Mouse (Mus musculus): ENCODE measurements around the gene Brox.

- no peak for TF ChIP-seq TAL1 (conservative IDR thresholded peaks at IDR 0.05; ENCODE audit: low read depth, low read length)
- TF ChIP-seq CTCF (IDR thresholded peaks at IDR 0.05; ENCODE audit: low read depth, low read length) = no peak
- TF ChIP-seq GATA2 (IDR thresholded peaks at IDR 0.05; ENCODE audit: borderline replicate concordance, low read depth, low read length) = no peak
Observed at GRCm38 (mm10) chr1:183307555-183307954, 10.5 kb upstream of the Brox start.
